Mouse (Mus musculus): ENCODE measurements around the gene Dclk1. TPM values are rescaled to one million over a fixed set of nuclear protein-coding genes. Genes with fewer than 3 reads are reported as not detected.

Gene Dclk1
- polyA plus RNA-seq, 1 experiment from 2014 or later, result 148 TPM

- no peak for ATAC-seq (ENCODE audit: low FRiP score)
- Histone ChIP-seq H3K36me3 (replicated peaks) (no peaks in the 10 kb centered on the region), H3K27ac (no peak overlapping the region), H3K9ac (no peak overlapping the region), H3K9me3 (no peaks in the 10 kb centered on the region), H3K4me3 (replicated peaks) (no peak overlapping the region), H3K27me3 (no peaks in the 10 kb centered on the region), H3K4me2 (no peak overlapping the region), H3K4me1 (peaks cover 14% of the 10 kb centered on the region)
Observed at GRCm38 (mm10) chr3:55305653-55306052, 63.5 kb downstream of the Dclk1 start.

- no peak overlapping the region for H3K9ac ChIP-seq
- no peaks in the 10 kb centered on the region for H3K36me3 ChIP-seq (replicated peaks)
- ATAC-seq (ENCODE audit: low FRiP score), result no peak
Observed at GRCm38 (mm10) chr3:55307553-55308177, 65.5 kb downstream of the Dclk1 start.

GRCm38 (mm10) chr3:55309961-55310360 is 67.8 kb downstream of the Dclk1 start:
- H3K4me3 ChIP-seq (replicated peaks), result no peak overlapping the region
- ATAC-seq (ENCODE audit: low FRiP score), result no peak
- H3K4me1 ChIP-seq, result peaks cover 14% of the 10 kb centered on the region
- H3K4me2 ChIP-seq, result no peak overlapping the region
- H3K27ac ChIP-seq, result no peak overlapping the region
- H3K27me3 ChIP-seq, result no peaks in the 10 kb centered on the region
- no peaks in the 10 kb centered on the region for H3K36me3 ChIP-seq (replicated peaks)
- H3K9me3 ChIP-seq, result no peaks in the 10 kb centered on the region
- WGBS, result 76% methylated on average over 8 of the region's 8 CpGs
- H3K9ac ChIP-seq, result no peak overlapping the region

More at GRCm38 (mm10) chr3:55307553-55308177, 65.5 kb downstream of the Dclk1 start:
- Histone ChIP-seq H3K27me3 (no peaks in the 10 kb centered on the region), H3K4me3 (replicated peaks) (no peak overlapping the region), H3K27ac (no peak overlapping the region), H3K9me3 (no peaks in the 10 kb centered on the region), H3K4me2 (no peak overlapping the region), H3K4me1 (peaks cover 14% of the 10 kb centered on the region)
- 40% methylated on average over 7 of the region's 7 CpGs for WGBS

- Histone ChIP-seq H3K4me2 (no peak overlapping the region), H3K4me3 (replicated peaks) (no peak overlapping the region), H3K27ac (no peak overlapping the region), H3K4me1 (no peaks in the 10 kb centered on the region), H3K9me3 (no peaks in the 10 kb centered on the region), H3K27me3 (no peaks in the 10 kb centered on the region), H3K9ac (no peak overlapping the region), H3K36me3 (replicated peaks) (no peaks in the 10 kb centered on the region)
- ATAC-seq (ENCODE audit: low FRiP score), result no peak
- WGBS, result 85% methylated on average over 8 of the region's 8 CpGs
Observed at GRCm38 (mm10) chr3:55315827-55316226, 73.7 kb downstream of the Dclk1 start.

- Histone ChIP-seq H3K36me3 (replicated peaks) (no peaks in the 10 kb centered on the region), H3K9ac (no peak overlapping the region), H3K4me2 (no peak overlapping the region), H3K9me3 (no peaks in the 10 kb centered on the region), H3K4me3 (replicated peaks) (no peak overlapping the region), H3K27ac (no peak overlapping the region), H3K4me1 (no peaks in the 10 kb centered on the region), H3K27me3 (no peaks in the 10 kb centered on the region)
- no peak for ATAC-seq (ENCODE audit: low FRiP score)
- 76% methylated on average over 1 of the region's 1 CpGs for WGBS
Observed at GRCm38 (mm10) chr3:55318021-55318420, 75.9 kb downstream of the Dclk1 start.

GRCm38 (mm10) chr3:55320572-55320971 is 78.4 kb downstream of the Dclk1 start:
- Histone ChIP-seq H3K9me3 (no peaks in the 10 kb centered on the region), H3K27ac (no peak overlapping the region), H3K36me3 (replicated peaks) (no peaks in the 10 kb centered on the region), H3K4me1 (no peaks in the 10 kb centered on the region), H3K4me2 (no peak overlapping the region), H3K27me3 (no peaks in the 10 kb centered on the region), H3K9ac (no peak overlapping the region), H3K4me3 (replicated peaks) (no peak overlapping the region)
- WGBS, result 92% methylated on average over 3 of the region's 3 CpGs
- ATAC-seq (ENCODE audit: low FRiP score), result no peak

- no peak overlapping the region for H3K27ac ChIP-seq
- no peaks in the 10 kb centered on the region for H3K36me3 ChIP-seq (replicated peaks)
- no peak overlapping the region for H3K4me2 ChIP-seq
- H3K9ac ChIP-seq, result no peak overlapping the region
- 71% methylated on average over 1 of the region's 1 CpGs for WGBS
- H3K27me3 ChIP-seq, result no peaks in the 10 kb centered on the region
- ATAC-seq (ENCODE audit: low FRiP score), result no peak
- no peaks in the 10 kb centered on the region for H3K9me3 ChIP-seq
- H3K4me3 ChIP-seq (replicated peaks), result no peak overlapping the region
- no peaks in the 10 kb centered on the region for H3K4me1 ChIP-seq
Observed at GRCm38 (mm10) chr3:55324029-55324428, 81.9 kb downstream of the Dclk1 start.

GRCm38 (mm10) chr3:55330496-55330895 is 88.3 kb downstream of the Dclk1 start:
- ATAC-seq (ENCODE audit: low FRiP score), result no peak
- 95% methylated on average over 4 of the region's 4 CpGs for WGBS

GRCm38 (mm10) chr3:55331694-55332093 is 89.5 kb downstream of the Dclk1 start:
- ATAC-seq (ENCODE audit: low FRiP score), result no peak
- no peak overlapping the region for H3K4me3 ChIP-seq (replicated peaks)
- H3K36me3 ChIP-seq (replicated peaks), result peaks cover 7% of the 10 kb centered on the region
- no peaks in the 10 kb centered on the region for H3K4me1 ChIP-seq
- no peak overlapping the region for H3K27ac ChIP-seq
- no peaks in the 10 kb centered on the region for H3K27me3 ChIP-seq
- H3K9me3 ChIP-seq, result 0 out of 2 replicates have a peak, but pooled peaks cover 3% of the 10 kb centered on the region
- H3K4me2 ChIP-seq, result no peak overlapping the region
- no peak overlapping the region for H3K9ac ChIP-seq

More at GRCm38 (mm10) chr3:55330496-55330895, 88.3 kb downstream of the Dclk1 start:
- H3K27ac ChIP-seq, result no peak overlapping the region
- H3K4me1 ChIP-seq, result no peaks in the 10 kb centered on the region
- no peak overlapping the region for H3K4me3 ChIP-seq (replicated peaks)
- H3K9ac ChIP-seq, result no peak overlapping the region
- H3K9me3 ChIP-seq, result 0 out of 2 replicates have a peak, but pooled peaks cover 3% of the 10 kb centered on the region
- H3K27me3 ChIP-seq, result no peaks in the 10 kb centered on the region
- H3K36me3 ChIP-seq (replicated peaks), result peaks cover 7% of the 10 kb centered on the region
- no peak overlapping the region for H3K4me2 ChIP-seq

GRCm38 (mm10) chr3:55333511-55333910 is 91.3 kb downstream of the Dclk1 start:
- H3K27me3 ChIP-seq, result no peaks in the 10 kb centered on the region
- 72% methylated on average over 3 of the region's 3 CpGs for WGBS
- no peak overlapping the region for H3K27ac ChIP-seq
- H3K4me2 ChIP-seq, result no peak overlapping the region
- H3K9me3 ChIP-seq, result 0 out of 2 replicates have a peak, but pooled peaks cover 3% of the 10 kb centered on the region
- H3K36me3 ChIP-seq (replicated peaks), result peaks cover 7% of the 10 kb centered on the region
- H3K9ac ChIP-seq, result no peak overlapping the region
- no peaks in the 10 kb centered on the region for H3K4me1 ChIP-seq
- no peak overlapping the region for H3K4me3 ChIP-seq (replicated peaks)
- ATAC-seq (ENCODE audit: low FRiP score), result no peak

GRCm38 (mm10) chr3:55336895-55337294 is 94.7 kb downstream of the Dclk1 start:
- no peak for ATAC-seq (ENCODE audit: low FRiP score)
- Histone ChIP-seq H3K4me2 (no peak overlapping the region), H3K4me1 (0 out of 2 replicates have a peak, but pooled peaks cover 2% of the 10 kb centered on the region), H3K36me3 (replicated peaks) (peaks cover 2% of the 10 kb centered on the region; the same call in 1 of the 2 replicates), H3K9ac (no peak overlapping the region), H3K4me3 (replicated peaks) (no peak overlapping the region), H3K27ac (no peak overlapping the region), H3K9me3 (no peaks in the 10 kb centered on the region), H3K27me3 (no peaks in the 10 kb centered on the region)
- 95% methylated on average over 11 of the region's 11 CpGs for WGBS

GRCm38 (mm10) chr3:55337671-55338070 is 95.5 kb downstream of the Dclk1 start:
- Histone ChIP-seq H3K36me3 (replicated peaks) (no peaks in the 10 kb centered on the region), H3K4me1 (0 out of 2 replicates have a peak, but pooled peaks cover 2% of the 10 kb centered on the region)
- 87% methylated on average over 7 of the region's 7 CpGs for WGBS

GRCm38 (mm10) chr3:55342445-55342844 is 100.3 kb downstream of the Dclk1 start:
- peaks cover 13% of the 10 kb centered on the region for H3K4me1 ChIP-seq
- ATAC-seq (ENCODE audit: low FRiP score), result no peak

More at GRCm38 (mm10) chr3:55337671-55338070, 95.5 kb downstream of the Dclk1 start:
- Histone ChIP-seq H3K27ac (no peak overlapping the region), H3K27me3 (no peaks in the 10 kb centered on the region), H3K4me2 (no peak overlapping the region), H3K4me3 (replicated peaks) (no peak overlapping the region), H3K9ac (no peak overlapping the region), H3K9me3 (no peaks in the 10 kb centered on the region)
- ATAC-seq (ENCODE audit: low FRiP score), result no peak

More at GRCm38 (mm10) chr3:55342445-55342844, 100.3 kb downstream of the Dclk1 start:
- H3K4me3 ChIP-seq (replicated peaks), result no peak overlapping the region
- no peak overlapping the region for H3K27ac ChIP-seq
- 84% methylated on average over 4 of the region's 4 CpGs for WGBS
- no peaks in the 10 kb centered on the region for H3K36me3 ChIP-seq (replicated peaks)
- H3K4me2 ChIP-seq, result no peak overlapping the region
- H3K9me3 ChIP-seq, result no peaks in the 10 kb centered on the region
- H3K27me3 ChIP-seq, result no peaks in the 10 kb centered on the region
- no peak overlapping the region for H3K9ac ChIP-seq

Measured in forebrain, embryonic 12.5 days (tissue).